Mouse (Mus musculus): ENCODE measurements around the gene Gm21822. TPM values are rescaled to one million over a fixed set of nuclear protein-coding genes. Genes with fewer than 3 reads are reported as not detected.

The Gm21822 gene
- not detected for polyA plus RNA-seq (2014; fragmentation: Illumina TruSeq; extraction: RNeasy Lipid Tissue Mini Kit (QIAGEN cat#74804); ENCODE audit: insufficient read depth, low read depth, low replicate concordance)

DNA sequence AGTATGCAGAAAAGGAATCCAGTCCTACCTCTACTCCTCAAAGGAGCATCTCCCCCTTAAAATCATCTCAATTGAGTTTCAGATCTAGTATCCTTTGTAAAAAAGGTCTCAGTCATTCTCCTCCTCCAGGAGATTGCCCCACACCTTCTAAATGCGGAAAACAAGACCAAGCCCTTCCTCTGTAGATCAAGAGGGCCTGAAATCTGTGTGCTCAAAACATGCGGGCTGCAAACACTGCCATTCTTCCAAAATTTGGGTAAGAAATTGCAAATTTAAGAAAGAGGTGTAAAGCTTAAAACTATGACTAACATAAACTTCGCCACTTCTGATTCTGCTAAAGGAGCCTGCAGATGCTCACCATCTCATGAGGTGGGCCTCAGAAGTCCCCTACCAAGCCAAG is at the start of gene Gm21822:
Gene Gm21822, plus strand, starts transcription at position 301 of the 400 bp plus-strand sequence.

